Mouse (Mus musculus) olfactory bulb, adult 2 months (tissue): ENCODE measurements around the gene Gabrb1.

ENCODE experiments used
- CTCF ChIP-seq: fragments of 200-500 bp; IDR thresholded peaks from 2 replicates; pipeline ENCODE4 v1.5.1; 2012; ENCODE audit warnings: low read depth, mild to moderate bottlenecking, low read length, moderate library complexity; ENCODE audit not compliant: insufficient read depth
- POLR2A ChIP-seq: fragments of 200-500 bp; IDR thresholded peaks from 2 replicates; pipeline ENCODE4 v1.6.1; 2012; ENCODE audit warnings: mild to moderate bottlenecking, low read depth, low read length, moderate library complexity; ENCODE audit not compliant: insufficient read depth

GRCm38 (mm10) chr5:71915711-71916110 lies 257.8 kb downstream of the Gabrb1 start:
- TF ChIP-seq POLR2A (no peak), CTCF (no peak)
